Mouse (Mus musculus) kidney, embryonic 15.5 days (tissue): ENCODE data around the gene Large1. TPM values are rescaled to one million over a fixed set of nuclear protein-coding genes. Genes with fewer than 3 reads are reported as not detected.
"Not testable (repeated sequence)": the region's sequence is repeated elsewhere in the genome, so short reads cannot be mapped to it uniquely, and the experiment has no call there.

ENCODE experiments used
- ATAC-seq: fragments of 200-750 bp; cut with Nextera tagmentation; replicated peaks from 2 replicates; pipeline ENCODE4 v1.8.0; 2017; ENCODE audit warnings: moderate TSS enrichment; ENCODE audit not compliant: low FRiP score
- H3K27ac ChIP-seq: fragments of 300-500 bp; sonication (generic); 2 replicates; pipeline ENCODE4 v1.5.1; 2015; ENCODE audit warnings: mild to moderate bottlenecking, inconsistent platforms
- H3K27me3 ChIP-seq: fragments of 300-500 bp; sonication (generic); 2 replicates; pipeline ENCODE4 v1.6.1; 2015; ENCODE audit warnings: inconsistent platforms
- H3K36me3 ChIP-seq: fragments of 300-500 bp; sonication (generic); 2 replicates; pipeline ENCODE4 v1.6.1; 2015; ENCODE audit warnings: inconsistent platforms
- H3K4me1 ChIP-seq: fragments of 300-500 bp; sonication (generic); 2 replicates; pipeline ENCODE4 v1.6.1; 2015; ENCODE audit warnings: inconsistent platforms
- H3K4me2 ChIP-seq: fragments of 300-500 bp; sonication (generic); 2 replicates; pipeline ENCODE4 v1.6.1; 2015; ENCODE audit warnings: moderate library complexity, mild to moderate bottlenecking, inconsistent platforms
- H3K4me3 ChIP-seq: fragments of 300-500 bp; sonication (generic); replicated peaks from 2 replicates; pipeline ENCODE4 v1.5.1; 2015; ENCODE audit warnings: mild to moderate bottlenecking, inconsistent platforms
- H3K9ac ChIP-seq: fragments of 300-500 bp; sonication (generic); 2 replicates; pipeline ENCODE4 v1.6.1; 2015; ENCODE audit warnings: mild to moderate bottlenecking, inconsistent platforms
- H3K9me3 ChIP-seq: fragments of 300-500 bp; sonication (generic); replicated peaks from 2 replicates; pipeline ENCODE4 v1.6.1; 2016; ENCODE audit warnings: inconsistent platforms
- WGBS: fragments of 180-500 bp; shearing (Covaris S2); methylation state at CpG from one replicate; pipeline ENCODE4 v1.1.7; 2015; ENCODE audit warnings: mixed read lengths; 5-methylcytosine and 5-hydroxymethylcytosine counted together
- polyA plus RNA-seq: library from polyadenylated mRNA; unstranded; fragments of >200 nt; fragmentation: Nextera tagmentation; extraction: Ambion mirVana; gene quantifications from 2 replicates; pipeline ENCODE4 v1.2.1, GENCODE M21; 2015

The Large1 gene
- polyA plus RNA-seq, 1 experiment from 2014 or later = 5.7 TPM

- Histone ChIP-seq H3K4me2 (no peak overlapping the region), H3K36me3 (no peaks in the 10 kb centered on the region), H3K9me3 (no peaks in the 10 kb centered on the region), H3K4me3 (no peak overlapping the region), H3K9ac (no peak overlapping the region), H3K4me1 (no peaks in the 10 kb centered on the region), H3K27ac (no peak overlapping the region), H3K27me3 (no peaks in the 10 kb centered on the region)
- WGBS = 95% methylated on average over 2 of the region's 2 CpGs
- no peak for ATAC-seq
Measured at GRCm38 (mm10) chr8:73291630-73292029, 61.7 kb downstream of the Large1 start.

- Histone ChIP-seq H3K27ac (no peak overlapping the region), H3K36me3 (no peaks in the 10 kb centered on the region), H3K27me3 (no peaks in the 10 kb centered on the region), H3K9ac (no peak overlapping the region), H3K9me3 (no peaks in the 10 kb centered on the region), H3K4me3 (no peak overlapping the region), H3K4me2 (no peak overlapping the region), H3K4me1 (no peaks in the 10 kb centered on the region)
- no peak for ATAC-seq
- 79% methylated on average over 2 of the region's 2 CpGs for WGBS
Measured at GRCm38 (mm10) chr8:73290636-73291035, 62.7 kb downstream of the Large1 start.

GRCm38 (mm10) chr8:73289831-73290230, 63.5 kb downstream of the Large1 start:
- Histone ChIP-seq H3K27ac (no peak overlapping the region), H3K4me1 (no peaks in the 10 kb centered on the region), H3K9me3 (no peaks in the 10 kb centered on the region), H3K9ac (no peak overlapping the region), H3K36me3 (no peaks in the 10 kb centered on the region), H3K4me3 (no peak overlapping the region), H3K4me2 (no peak overlapping the region), H3K27me3 (no peaks in the 10 kb centered on the region)
- ATAC-seq = no peak
- WGBS = 87% methylated on average over 2 of the region's 2 CpGs

- WGBS = 93% methylated on average over 4 of the region's 4 CpGs
- Histone ChIP-seq H3K9ac (no peak overlapping the region), H3K36me3 (no peaks in the 10 kb centered on the region), H3K4me1 (no peaks in the 10 kb centered on the region), H3K4me3 (no peak overlapping the region), H3K27me3 (no peaks in the 10 kb centered on the region), H3K27ac (no peak overlapping the region), H3K4me2 (no peak overlapping the region), H3K9me3 (no peaks in the 10 kb centered on the region)
- ATAC-seq = no peak
Measured at GRCm38 (mm10) chr8:73281996-73282395, 71.3 kb downstream of the Large1 start.

DNA sequence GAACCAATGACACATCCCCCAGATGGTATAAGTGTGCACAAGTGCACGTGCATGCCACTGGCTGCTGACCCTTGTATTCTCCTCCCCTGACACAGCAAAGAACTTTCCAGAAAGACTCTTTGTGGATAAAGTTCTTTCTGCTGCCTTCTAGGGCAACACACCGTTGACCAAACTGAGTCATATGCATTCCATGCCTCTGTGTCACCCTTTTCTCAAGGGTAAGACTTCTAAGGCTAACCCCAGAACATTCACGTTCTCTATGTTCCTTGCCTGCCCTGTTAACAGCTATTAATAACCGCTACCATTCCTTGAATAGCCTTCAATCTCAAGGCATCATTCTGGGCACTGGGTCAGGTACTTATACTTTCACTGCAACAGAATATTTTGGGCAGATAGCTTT, 77.3 kb downstream of the Large1 start:
- Histone ChIP-seq H3K27me3 (no peaks in the 10 kb centered on the region), H3K4me3 (no peak overlapping the region), H3K27ac (no peak overlapping the region), H3K4me2 (no peak overlapping the region), H3K9ac (no peak overlapping the region), H3K9me3 (no peaks in the 10 kb centered on the region), H3K4me1 (0 out of 2 replicates have a peak, but pooled peaks cover 4% of the 10 kb centered on the region), H3K36me3 (no peaks in the 10 kb centered on the region)
- no peak for ATAC-seq
- 72% methylated on average over 4 of the region's 4 CpGs for WGBS

DNA sequence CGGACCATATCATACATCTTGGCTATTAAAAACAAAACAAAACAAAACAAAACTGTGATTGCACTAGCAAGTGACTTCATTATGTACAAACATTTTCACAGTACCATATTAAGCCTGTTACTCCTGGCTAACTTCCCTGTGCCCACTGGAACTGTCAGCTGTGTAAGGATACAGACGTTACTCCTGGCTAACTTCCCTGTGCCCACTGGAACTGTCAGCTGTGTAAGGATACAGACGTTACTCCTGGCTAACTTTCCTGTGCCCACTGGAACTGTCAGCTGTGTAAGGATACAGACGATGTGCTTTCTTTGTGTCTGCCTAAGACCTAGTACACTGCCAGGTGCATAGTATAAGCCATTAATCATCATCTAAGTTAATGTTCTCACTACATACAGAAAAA, 77.9 kb downstream of the Large1 start:
- H3K4me1 ChIP-seq, H3K4me3 ChIP-seq, H3K4me2 ChIP-seq, H3K27me3 ChIP-seq, H3K9ac ChIP-seq, H3K9me3 ChIP-seq, H3K36me3 ChIP-seq, H3K27ac ChIP-seq, ATAC-seq: not testable (repeated sequence)
- 63% methylated on average over 4 of the region's 4 CpGs for WGBS

- Histone ChIP-seq H3K27me3 (no peaks in the 10 kb centered on the region), H3K27ac (no peak overlapping the region), H3K36me3 (no peaks in the 10 kb centered on the region), H3K4me1 (0 out of 2 replicates have a peak, but pooled peaks cover 4% of the 10 kb centered on the region), H3K4me2 (no peak overlapping the region), H3K9me3 (no peaks in the 10 kb centered on the region), H3K9ac (no peak overlapping the region), H3K4me3 (no peak overlapping the region)
- ATAC-seq = 0 out of 2 replicates have a peak, but pooled peaks have one; percentile 40
Measured at GRCm38 (mm10) chr8:73273150-73273549, 80.2 kb downstream of the Large1 start.

GRCm38 (mm10) chr8:73270991-73271390, 82.3 kb downstream of the Large1 start:
- Histone ChIP-seq H3K27me3 (no peaks in the 10 kb centered on the region), H3K36me3 (no peaks in the 10 kb centered on the region), H3K4me1 (0 out of 2 replicates have a peak, but pooled peaks cover 4% of the 10 kb centered on the region), H3K4me3 (no peak overlapping the region), H3K27ac (no peak overlapping the region), H3K4me2 (no peak overlapping the region), H3K9ac (no peak overlapping the region), H3K9me3 (no peaks in the 10 kb centered on the region)
- no peak for ATAC-seq

DNA sequence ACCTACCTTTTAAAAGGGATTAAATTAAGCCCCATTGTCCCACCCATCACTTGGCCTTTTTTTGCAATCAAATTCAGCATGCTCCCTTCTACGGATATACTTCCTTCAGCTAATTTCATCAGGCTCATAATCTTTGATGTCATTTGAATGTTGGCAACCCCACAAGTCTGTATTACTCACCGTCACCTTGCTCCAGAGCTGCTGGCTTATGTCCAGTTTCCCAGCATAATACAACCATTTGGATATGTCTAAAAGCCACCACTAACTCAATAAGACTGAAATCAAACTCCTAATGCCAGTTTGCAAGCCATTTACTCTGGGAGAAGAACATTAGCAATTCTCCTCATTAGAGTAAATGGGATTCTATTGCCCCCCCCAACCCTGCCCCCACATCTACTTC, 95.4 kb downstream of the Large1 start:
- Histone ChIP-seq H3K4me1 (no peaks in the 10 kb centered on the region), H3K9ac (no peak overlapping the region), H3K27ac (no peak overlapping the region), H3K4me3 (no peak overlapping the region), H3K27me3 (no peaks in the 10 kb centered on the region), H3K9me3 (peaks cover 10% of the 10 kb centered on the region; the same call in 1 of the 2 replicates), H3K4me2 (no peak overlapping the region), H3K36me3 (no peaks in the 10 kb centered on the region)
- 82% methylated on average over 2 of the region's 2 CpGs for WGBS
- no peak for ATAC-seq

- peaks cover 4% of the 10 kb centered on the region; the same call in 1 of the 2 replicates for H3K9me3 ChIP-seq
- no peaks in the 10 kb centered on the region for H3K36me3 ChIP-seq
- H3K9ac ChIP-seq = no peak overlapping the region
- no peak for ATAC-seq
- no peaks in the 10 kb centered on the region for H3K4me1 ChIP-seq
- H3K27ac ChIP-seq = no peak overlapping the region
- H3K4me3 ChIP-seq = no peak overlapping the region
- no peak overlapping the region for H3K4me2 ChIP-seq
- WGBS = 91% methylated on average over 3 of the region's 3 CpGs
- no peaks in the 10 kb centered on the region for H3K27me3 ChIP-seq
Measured at GRCm38 (mm10) chr8:73244186-73244585, 109.2 kb downstream of the Large1 start.

- ATAC-seq = no peak
Measured at GRCm38 (mm10) chr8:73242066-73242465, 111.3 kb downstream of the Large1 start.

DNA sequence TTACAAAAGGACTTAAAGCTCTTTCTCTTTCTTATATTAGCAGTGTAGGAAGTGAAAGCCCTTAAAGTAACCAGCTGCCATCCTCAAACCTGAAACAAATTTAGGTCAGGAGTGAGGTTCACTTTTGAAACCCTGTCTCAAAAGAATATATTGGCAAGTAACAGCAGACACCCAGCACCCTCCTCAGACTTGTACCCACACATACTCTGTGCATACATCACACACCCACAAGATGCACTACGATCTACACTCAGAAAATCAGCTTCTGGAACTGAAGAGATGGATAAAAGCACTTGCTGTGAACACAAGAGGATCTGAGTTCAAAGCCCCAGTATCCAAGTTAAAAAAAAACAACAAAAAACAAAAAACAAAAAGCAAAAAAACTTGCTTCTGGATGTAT, 119.1 kb downstream of the Large1 start:
- H3K4me3 ChIP-seq = no peak overlapping the region
- H3K27ac ChIP-seq = no peak overlapping the region
- ATAC-seq = no peak
- no peak overlapping the region for H3K4me2 ChIP-seq
- 90% methylated on average over 1 of the region's 1 CpGs for WGBS
- no peaks in the 10 kb centered on the region for H3K9me3 ChIP-seq
- H3K4me1 ChIP-seq = 0 out of 2 replicates have a peak, but pooled peaks cover 4% of the 10 kb centered on the region
- no peaks in the 10 kb centered on the region for H3K36me3 ChIP-seq
- no peak overlapping the region for H3K9ac ChIP-seq
- no peaks in the 10 kb centered on the region for H3K27me3 ChIP-seq

More at GRCm38 (mm10) chr8:73242066-73242465, 111.3 kb downstream of the Large1 start:
- Histone ChIP-seq H3K27me3 (no peaks in the 10 kb centered on the region), H3K27ac (no peak overlapping the region), H3K4me3 (no peak overlapping the region), H3K9me3 (peaks cover 4% of the 10 kb centered on the region; the same call in 1 of the 2 replicates), H3K4me2 (no peak overlapping the region), H3K4me1 (no peaks in the 10 kb centered on the region), H3K36me3 (no peaks in the 10 kb centered on the region), H3K9ac (no peak overlapping the region)
- WGBS = 60% methylated on average over 1 of the region's 1 CpGs

GRCm38 (mm10) chr8:73233358-73234041, 119.8 kb downstream of the Large1 start:
- 48% methylated on average over 6 of the region's 6 CpGs for WGBS
- 0 out of 2 replicates have a peak, but pooled peaks have one; percentile 52 for ATAC-seq
- H3K27ac ChIP-seq = no peak overlapping the region
- no peak overlapping the region for H3K4me2 ChIP-seq
- no peaks in the 10 kb centered on the region for H3K9me3 ChIP-seq
- H3K4me1 ChIP-seq = 0 out of 2 replicates have a peak, but pooled peaks cover 4% of the 10 kb centered on the region
- no peak overlapping the region for H3K9ac ChIP-seq
- no peak overlapping the region for H3K4me3 ChIP-seq
- H3K36me3 ChIP-seq = no peaks in the 10 kb centered on the region
- H3K27me3 ChIP-seq = no peaks in the 10 kb centered on the region
